Comparison of ENCODE assay signal across 10 mouse cellular contexts in genomic region chr3:116384319-116384718, GRCm38 (mm10). TPM values are rescaled to one million over a fixed set of nuclear protein-coding genes. Genes with fewer than 3 reads are reported as not detected.
DNase-seq lines count a peak whose midpoint lies in the region; ATAC-seq and TF ChIP-seq lines count a peak whose summit lies in the region.
"Had no signal": no experiment of that assay in that cellular context is flagged by ENCODE, and none has a peak within 500 bp of the region (broad histone marks: within the 10 kb centered on the region; RNA-seq: fewer than 3 reads in every experiment).

No protein-coding gene starts in this region.

- no peaks in the 10 kb centered on the region for H3K79me2 ChIP-seq in heart, adult 2 months (replicated peaks; ENCODE audit: control insufficient read depth, insufficient read depth, low read length)

- no peaks in the 10 kb centered on the region for H3K9me3 ChIP-seq in limb, embryonic 14.5 days (ENCODE audit: control insufficient read depth, low read length)
- no peaks in the 10 kb centered on the region for H3K9me3 ChIP-seq in limb, embryonic 10.5 days (replicated peaks)
- H3K9me3 ChIP-seq in forebrain, embryonic 15.5 days, result no peaks in the 10 kb centered on the region
- no peaks in the 10 kb centered on the region for H3K9me3 ChIP-seq in forebrain, embryonic 12.5 days
- no peaks in the 10 kb centered on the region for H3K9me3 ChIP-seq in forebrain, embryonic 16.5 days (ENCODE audit: control insufficient read depth, low read length)
- H3K9me3 ChIP-seq: hindbrain, embryonic 12.5 days had no signal

- 82% methylated on average over 7 of the region's 7 CpGs for WGBS in limb, embryonic 14.5 days
- 84% methylated on average over 7 of the region's 7 CpGs for WGBS in limb, embryonic 10.5 days
- WGBS in heart, adult 2 months, result 34% methylated on average over 7 of the region's 7 CpGs
- WGBS in forebrain, embryonic 15.5 days, result 83% methylated on average over 7 of the region's 7 CpGs
- 89% methylated on average over 7 of the region's 7 CpGs for WGBS in forebrain, embryonic 12.5 days
- 81% methylated on average over 7 of the region's 7 CpGs for WGBS in forebrain, embryonic 16.5 days

- no peak overlapping the region for H3K4me2 ChIP-seq in limb, embryonic 14.5 days (replicated peaks; ENCODE audit: low read depth, low read length, severe bottlenecking)
- no peak overlapping the region for H3K4me2 ChIP-seq in forebrain, embryonic 15.5 days (replicated peaks)
- H3K4me2 ChIP-seq in forebrain, embryonic 12.5 days, result no peak overlapping the region
- H3K4me2 ChIP-seq in forebrain, embryonic 16.5 days (ENCODE audit: low read length), result no peak overlapping the region
- H3K4me2 ChIP-seq: hindbrain, embryonic 12.5 days had no signal

- no peaks in the 10 kb centered on the region; the same call in 1 of the 2 replicates for H3K36me3 ChIP-seq in limb, embryonic 14.5 days (ENCODE audit: control insufficient read depth, insufficient read depth, low read length)
- H3K36me3 ChIP-seq in limb, embryonic 10.5 days, result peaks cover 30% of the 10 kb centered on the region
- no peaks in the 10 kb centered on the region for H3K36me3 ChIP-seq in heart, adult 2 months (ENCODE audit: control insufficient read depth, insufficient read depth, low read length)
- H3K36me3 ChIP-seq in forebrain, embryonic 15.5 days, result no peaks in the 10 kb centered on the region
- peaks cover 21% of the 10 kb centered on the region for H3K36me3 ChIP-seq in forebrain, embryonic 12.5 days (replicated peaks)
- H3K36me3 ChIP-seq in forebrain, embryonic 16.5 days (ENCODE audit: control insufficient read depth, insufficient read depth), result no peaks in the 10 kb centered on the region

- H3K4me1 ChIP-seq in limb, embryonic 14.5 days (ENCODE audit: control insufficient read depth, insufficient read depth, low read length), result no peaks in the 10 kb centered on the region
- H3K4me1 ChIP-seq in limb, embryonic 10.5 days, result peaks cover 14% of the 10 kb centered on the region; the same call in 1 of the 2 replicates
- H3K4me1 ChIP-seq in heart, adult 2 months (ENCODE audit: control insufficient read depth, insufficient read depth, low read length), result peaks cover 10% of the 10 kb centered on the region
- H3K4me1 ChIP-seq in forebrain, embryonic 15.5 days, result no peaks in the 10 kb centered on the region
- H3K4me1 ChIP-seq in forebrain, embryonic 12.5 days, result no peaks in the 10 kb centered on the region; the same call in none of the 2 replicates
- H3K4me1 ChIP-seq in forebrain, embryonic 16.5 days (replicated peaks; ENCODE audit: control insufficient read depth, insufficient read depth, low read length), result no peaks in the 10 kb centered on the region
- H3K4me1 ChIP-seq: hindbrain, embryonic 12.5 days had no signal

- no peak overlapping the region for H3K9ac ChIP-seq in limb, embryonic 14.5 days (ENCODE audit: low read depth, low read length, severe bottlenecking)
- H3K9ac ChIP-seq in heart, adult 2 months (ENCODE audit: low read depth, low read length), result no peak overlapping the region
- no peak overlapping the region for H3K9ac ChIP-seq in forebrain, embryonic 15.5 days (replicated peaks)
- H3K9ac ChIP-seq in forebrain, embryonic 12.5 days, result no peak overlapping the region
- no peak overlapping the region for H3K9ac ChIP-seq in forebrain, embryonic 16.5 days (replicated peaks; ENCODE audit: low read depth, low read length)
- H3K9ac ChIP-seq: hindbrain, embryonic 12.5 days had no signal

- no peak for TF ChIP-seq POLR2A in limb, embryonic 14.5 days (IDR thresholded peaks at IDR 0.05; ENCODE audit: borderline replicate concordance, extremely low read depth, insufficient read depth, insufficient read length)
- peak; percentile 62 for TF ChIP-seq POLR2A in heart, adult 2 months (IDR thresholded peaks at IDR 0.05; ENCODE audit: insufficient read depth, low read depth, low read length)

- 0 out of 2 replicates have a peak, but pooled peaks have one; percentile 42 for TF ChIP-seq EP300 in heart, adult 2 months (IDR thresholded peaks at IDR 0.05; ENCODE audit: insufficient read depth, low read depth, low read length)

- no peak for TF ChIP-seq CTCF in heart, adult 2 months (IDR thresholded peaks at IDR 0.05)

- intact Hi-C loops in heart, adult 2 months (cut with DNase I), result loop anchor here (2.0 kb wide), 1 partner anchor 38 kb away; no protein-coding TSS in a partner anchor

- H3K4me3 ChIP-seq in limb, embryonic 14.5 days (replicated peaks; ENCODE audit: low read length), result no peak overlapping the region
- H3K4me3 ChIP-seq in limb, embryonic 10.5 days, result no peak overlapping the region
- H3K4me3 ChIP-seq in heart, adult 2 months, result no peak overlapping the region; the same call in 1 of the 2 replicates
- no peak overlapping the region for H3K4me3 ChIP-seq in forebrain, embryonic 15.5 days
- H3K4me3 ChIP-seq in forebrain, embryonic 12.5 days (replicated peaks), result no peak overlapping the region
- no peak overlapping the region for H3K4me3 ChIP-seq in forebrain, embryonic 16.5 days (replicated peaks; ENCODE audit: low read length)
- H3K4me3 ChIP-seq: hindbrain, embryonic 12.5 days; myocyte had no signal

- no peak for ATAC-seq in limb, embryonic 14.5 days (ENCODE audit: low FRiP score, low read depth)
- no peak for ATAC-seq in forebrain, embryonic 15.5 days (replicated peaks)
- no peak for ATAC-seq in forebrain, embryonic 12.5 days (ENCODE audit: low FRiP score)
- ATAC-seq in forebrain, embryonic 16.5 days, result no peak

- no peak overlapping the region for H3K27ac ChIP-seq in limb, embryonic 14.5 days (replicated peaks; ENCODE audit: low read depth, low read length)
- H3K27ac ChIP-seq in limb, embryonic 10.5 days, result no peak overlapping the region
- peak overlapping the region; percentile 83 for H3K27ac ChIP-seq in heart, adult 2 months
- no peak overlapping the region for H3K27ac ChIP-seq in forebrain, embryonic 15.5 days (replicated peaks)
- no peak overlapping the region for H3K27ac ChIP-seq in forebrain, embryonic 12.5 days
- no peak overlapping the region for H3K27ac ChIP-seq in forebrain, embryonic 16.5 days (ENCODE audit: low read length)
- H3K27ac ChIP-seq: hindbrain, embryonic 12.5 days had no signal

- no peaks in the 10 kb centered on the region for H3K27me3 ChIP-seq in limb, embryonic 14.5 days (ENCODE audit: control insufficient read depth, insufficient read depth, low read length)
- H3K27me3 ChIP-seq in limb, embryonic 10.5 days (ENCODE audit: low read depth, poor library complexity, severe bottlenecking), result no peaks in the 10 kb centered on the region
- H3K27me3 ChIP-seq in heart, adult 2 months (ENCODE audit: control insufficient read depth, insufficient read depth, low read length), result no peaks in the 10 kb centered on the region
- H3K27me3 ChIP-seq in forebrain, embryonic 15.5 days, result no peaks in the 10 kb centered on the region
- no peaks in the 10 kb centered on the region for H3K27me3 ChIP-seq in forebrain, embryonic 12.5 days
- no peaks in the 10 kb centered on the region for H3K27me3 ChIP-seq in forebrain, embryonic 16.5 days (replicated peaks; ENCODE audit: control insufficient read depth, insufficient read depth, low read length)
- H3K27me3 ChIP-seq: hindbrain, embryonic 12.5 days had no signal

- peak; percentile 25 for DNase-seq in limb, embryonic 14.5 days (ENCODE audit: low spot score)
- DNase-seq in limb, embryonic 10.5 days (ENCODE audit: low spot score), result no peak
- peak; percentile 50 to 62 for DNase-seq in heart, adult 2 months
- peak; percentile 49 to 55 for DNase-seq in kidney, adult 8-10 months
- peak; percentile 56 to 67 for DNase-seq in lung, postnatal 4 days

RNA-seq across cellular contexts. Expression of gene Cdc14a, which starts 39.5 kb away (rescaled TPM):
- 8.1 and 8.4 TPM in 2 replicates for polyA plus RNA-seq in limb, embryonic 14.5 days (2012; rRNA removed)
- polyA plus RNA-seq in limb, embryonic 14.5 days (2014; fragmentation: Nextera tagmentation; extraction: Ambion mirVana), result 8.4 and 9.4 TPM in 2 replicates
- 12.0 and 13.1 TPM in 2 replicates for polyA plus RNA-seq in limb, embryonic 10.5 days (2016; fragmentation: Nextera tagmentation; extraction: Ambion mirVana)
- 1 to 10 TPM; 2.8 to 3.4 TPM for total RNA-seq in heart, adult 2 months (2021)
- 1.3 and 1.6 TPM in 2 replicates for polyA plus RNA-seq in heart, adult 2 months (2012; rRNA removed)
- 8.5 TPM in 2 replicates for polyA plus RNA-seq in forebrain, embryonic 15.5 days (2015; fragmentation: Nextera tagmentation; extraction: Ambion mirVana)
- polyA plus RNA-seq in forebrain, embryonic 12.5 days (2016; fragmentation: Nextera tagmentation; extraction: Ambion mirVana), result 21.6 and 23.2 TPM in 2 replicates
- 6.9 and 7.7 TPM in 2 replicates for polyA plus RNA-seq in forebrain, embryonic 16.5 days (2015; fragmentation: Nextera tagmentation; extraction: Ambion mirVana)
